Mouse (Mus musculus) heart, postnatal 36 days (tissue): ENCODE measurements around the gene Trnau1ap. TPM values are rescaled to one million over a fixed set of nuclear protein-coding genes. Genes with fewer than 3 reads are reported as not detected.
"Not testable (repeated sequence)": the region's sequence is repeated elsewhere in the genome, so short reads cannot be mapped to it uniquely, and the experiment has no call there.

ENCODE experiments used
- DNase-seq, 2 experiments: peaks; one replicate each; pipeline ENCODE4 v3.0.0; 2021 to 2022
- intact Hi-C: fragments of 180-260 bp; cut with DNase I; formaldehyde crosslinking; loops from one replicate; pipeline ENCODE4 v1.15.1; 2025
- total RNA-seq, 2 experiments: library from RNA; stranded (reverse); gene quantifications; 2 replicates each; pipeline ENCODE4 v1.2.3; 2021

The Trnau1ap gene
- total RNA-seq, 2 experiments from 2014 or later: 25.0 to 28.8 TPM

DNA sequence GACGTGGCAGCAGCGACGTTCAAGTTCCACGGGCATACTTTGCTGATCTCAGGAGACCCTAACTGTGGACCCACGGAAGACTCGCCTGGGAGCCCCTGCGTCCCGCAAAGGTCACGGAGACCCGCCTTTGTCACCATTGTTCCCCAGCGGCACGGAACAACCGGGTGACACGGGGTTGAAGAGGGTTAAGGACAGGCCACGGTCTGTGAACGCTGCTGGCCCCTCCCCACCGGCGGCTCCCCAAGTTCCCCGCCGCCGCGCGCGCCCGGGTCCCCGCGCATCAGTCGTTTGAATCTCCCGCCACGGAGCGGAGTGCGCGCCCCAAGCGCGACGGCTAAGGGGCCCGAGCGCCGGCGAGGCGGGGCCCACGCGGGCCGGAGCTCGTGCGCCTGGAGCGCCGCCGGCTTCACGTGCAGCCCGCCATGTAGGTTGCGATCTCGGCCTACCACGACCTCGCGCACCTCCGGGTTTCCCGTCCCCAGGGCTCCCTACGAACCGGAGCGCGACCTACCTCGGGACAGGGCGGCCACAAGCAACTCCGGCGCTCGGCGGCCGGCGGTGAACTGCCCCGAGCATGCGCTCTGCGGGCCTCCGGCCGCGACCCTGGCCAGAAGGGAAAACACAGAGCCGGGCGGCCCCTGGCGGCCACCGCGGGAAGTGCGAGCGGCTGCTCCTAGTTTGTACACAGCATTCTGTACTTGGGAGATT is 16.0 kb upstream of the Trnau1ap start:
- peak; percentile 98 to 99 for DNase-seq
- intact Hi-C loops: loop anchor here (1.0 to 5.0 kb wide), 3 partner anchors 52 to 253 kb away; no protein-coding TSS in a partner anchor

- intact Hi-C loops: loop anchor here (1.0 to 5.0 kb wide), 3 partner anchors 51 to 252 kb away; no protein-coding TSS in a partner anchor
- DNase-seq: no peak
Measured at GRCm38 (mm10) chr4:132344403-132345134, 15.2 kb upstream of the Trnau1ap start.

DNA sequence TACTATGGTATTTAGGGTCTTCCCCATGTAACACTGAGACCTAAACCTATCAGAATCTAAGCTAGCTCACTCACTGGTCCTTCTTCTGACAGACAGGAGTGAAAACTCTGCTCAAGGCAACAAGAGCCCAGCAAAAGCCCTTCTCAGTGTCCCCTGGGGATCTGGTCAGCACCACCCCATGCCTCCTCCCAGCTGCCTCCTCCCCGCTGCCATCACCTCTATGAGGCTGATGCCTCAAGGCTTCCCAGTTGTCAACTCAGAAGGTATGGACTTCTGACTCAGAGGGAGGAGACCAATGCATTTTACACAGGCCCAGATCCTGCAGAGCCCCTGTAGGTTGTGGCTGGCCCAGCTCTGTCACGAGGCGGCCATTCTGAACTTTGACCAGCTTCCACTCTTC is 12.1 kb upstream of the Trnau1ap start:
- DNase-seq: no peak
- intact Hi-C loops: no loop called here

- DNase-seq: peak; percentile 45 to 52
- intact Hi-C loops: no loop called here
Measured at GRCm38 (mm10) chr4:132338943-132339342, 9.6 kb upstream of the Trnau1ap start.

DNA sequence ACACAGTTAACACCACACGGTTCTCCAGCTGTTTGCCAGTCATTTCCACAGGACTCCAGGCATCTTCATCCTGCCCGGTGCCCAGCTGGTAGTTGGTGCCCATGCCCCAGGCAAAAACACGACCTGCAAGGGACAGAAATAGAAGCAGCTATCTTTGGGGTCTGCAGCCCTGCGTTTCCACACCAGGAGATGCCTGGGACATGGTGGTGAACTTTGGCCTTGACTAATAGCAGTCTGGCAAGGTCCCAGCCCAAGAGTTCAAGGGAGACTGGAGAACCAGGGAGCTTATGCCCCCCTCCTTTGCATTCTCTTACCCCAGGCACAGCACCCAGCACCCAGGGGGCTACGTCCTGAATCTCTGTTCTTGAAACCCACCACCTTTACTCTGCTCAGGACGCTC is 3.5 kb upstream of the Trnau1ap start:
- intact Hi-C loops: no loop called here
- no peak for DNase-seq

- intact Hi-C loops: no loop called here
- DNase-seq: no peak
Measured at GRCm38 (mm10) chr4:132331960-132332359, 2.6 kb upstream of the Trnau1ap start.

DNA sequence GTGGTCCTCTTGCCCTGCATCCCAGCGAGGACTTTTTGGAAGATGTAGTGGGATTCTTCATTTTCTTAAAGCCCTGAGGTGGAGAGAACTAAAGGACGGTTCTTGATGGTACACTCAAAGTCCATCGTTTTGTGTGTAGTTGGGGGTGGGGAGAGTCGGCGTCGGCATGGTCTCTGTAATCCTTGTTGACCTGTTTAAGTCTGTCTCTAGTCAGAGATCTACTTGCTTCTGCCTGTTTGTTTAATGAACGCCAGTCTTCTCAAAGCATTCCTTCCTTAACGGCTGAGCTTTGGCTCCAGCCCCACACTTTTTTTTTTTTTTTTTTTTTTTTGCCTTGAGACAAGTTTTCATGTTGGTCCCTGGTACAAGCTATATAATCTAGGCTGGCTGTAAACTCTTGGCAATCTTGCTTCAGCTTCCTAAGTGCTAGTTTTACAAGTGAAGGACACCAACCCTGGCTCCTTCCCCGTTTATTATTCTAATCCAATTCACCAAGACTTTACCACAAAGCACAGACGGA is 557 bp upstream of the Trnau1ap start:
- DNase-seq: peak in 1 of 2 experiments; percentile 15
- intact Hi-C loops: loop anchor here (2.0 kb wide), 2 partner anchors 21 to 55 kb away; partner anchors contain the start of gene Taf12

DNA sequence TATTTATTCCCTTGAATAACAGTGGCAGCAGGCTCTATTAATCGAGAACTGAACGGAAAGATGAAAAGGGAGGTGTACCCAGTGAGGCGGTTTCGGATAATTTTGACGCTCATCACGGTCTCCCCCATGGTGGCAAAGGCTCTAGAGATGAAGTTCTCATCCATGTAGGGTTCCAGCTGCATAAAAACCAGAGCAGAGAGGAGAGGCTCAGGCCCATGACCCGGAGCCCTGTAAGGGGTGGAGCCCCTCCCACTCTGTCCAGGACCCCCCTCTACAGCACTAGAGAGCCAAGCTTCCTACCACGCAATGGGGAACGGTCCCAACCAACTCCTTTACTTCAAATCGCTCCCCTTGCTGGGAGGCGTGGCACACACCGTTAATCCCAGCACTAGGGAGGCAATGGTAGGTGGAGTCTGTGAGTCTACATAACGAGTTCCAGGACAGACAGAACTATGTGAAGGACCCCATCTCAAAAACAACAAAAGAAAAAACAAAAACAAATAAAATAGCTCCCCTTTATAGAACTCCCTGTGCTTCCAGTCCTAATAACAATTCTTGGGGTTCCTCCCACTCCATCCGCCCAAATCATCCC is 851 bp downstream of the Trnau1ap start:
- DNase-seq: no peak
- intact Hi-C loops: loop anchor here (2.0 kb wide), 2 partner anchors 20 to 54 kb away; partner anchors contain the start of gene Taf12

- intact Hi-C loops: no loop called here
- no peak for DNase-seq
Measured at GRCm38 (mm10) chr4:132326481-132326880, 2.9 kb downstream of the Trnau1ap start.

DNA sequence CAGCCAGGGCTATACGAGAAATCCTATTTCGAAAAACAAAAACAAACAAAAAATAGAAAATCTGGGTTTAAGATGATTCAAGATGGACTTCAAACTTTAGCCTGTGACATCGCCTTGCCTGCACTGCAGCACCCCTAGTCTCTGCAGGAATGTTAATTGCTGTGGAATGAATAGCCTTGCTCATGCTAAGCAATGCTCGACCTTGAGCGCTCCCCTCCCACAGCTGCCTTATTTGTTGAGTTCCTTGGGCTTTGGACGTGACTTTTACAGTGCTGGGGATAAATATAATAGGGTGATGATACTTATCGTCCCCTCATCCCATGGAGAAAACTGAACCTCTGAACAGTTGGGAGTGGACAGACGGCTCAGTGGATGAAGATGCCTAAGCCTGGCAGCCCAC is 13.6 kb downstream of the Trnau1ap start:
- no peak for DNase-seq
- intact Hi-C loops: no loop called here

GRCm38 (mm10) chr4:132312627-132313026 is 16.7 kb downstream of the Trnau1ap start:
- intact Hi-C loops: no loop called here
- DNase-seq: no peak

DNA sequence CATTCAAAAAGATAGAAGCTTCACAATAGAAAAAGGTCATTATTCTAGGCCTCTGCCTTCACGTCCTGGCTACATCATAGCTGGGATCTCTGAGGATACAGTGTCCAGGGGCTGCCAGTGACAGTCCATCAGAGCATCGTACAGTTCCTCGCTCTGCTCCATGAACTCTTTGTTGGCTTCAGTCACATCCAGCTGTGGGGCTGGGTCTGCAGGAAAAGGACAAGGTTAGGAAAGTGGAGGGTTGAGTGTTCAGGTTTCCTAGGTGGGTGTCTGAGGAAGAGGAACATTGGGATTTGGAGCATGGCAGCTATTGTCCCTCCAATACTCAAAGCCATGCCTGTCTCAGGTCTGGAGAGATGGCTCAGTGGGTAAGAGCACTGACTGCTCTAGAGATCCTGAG is 17.5 kb downstream of the Trnau1ap start:
- intact Hi-C loops: no loop called here
- no peak for DNase-seq

- no peak for DNase-seq
- intact Hi-C loops: no loop called here
Measured at GRCm38 (mm10) chr4:132311209-132311608, 18.1 kb downstream of the Trnau1ap start.

DNA sequence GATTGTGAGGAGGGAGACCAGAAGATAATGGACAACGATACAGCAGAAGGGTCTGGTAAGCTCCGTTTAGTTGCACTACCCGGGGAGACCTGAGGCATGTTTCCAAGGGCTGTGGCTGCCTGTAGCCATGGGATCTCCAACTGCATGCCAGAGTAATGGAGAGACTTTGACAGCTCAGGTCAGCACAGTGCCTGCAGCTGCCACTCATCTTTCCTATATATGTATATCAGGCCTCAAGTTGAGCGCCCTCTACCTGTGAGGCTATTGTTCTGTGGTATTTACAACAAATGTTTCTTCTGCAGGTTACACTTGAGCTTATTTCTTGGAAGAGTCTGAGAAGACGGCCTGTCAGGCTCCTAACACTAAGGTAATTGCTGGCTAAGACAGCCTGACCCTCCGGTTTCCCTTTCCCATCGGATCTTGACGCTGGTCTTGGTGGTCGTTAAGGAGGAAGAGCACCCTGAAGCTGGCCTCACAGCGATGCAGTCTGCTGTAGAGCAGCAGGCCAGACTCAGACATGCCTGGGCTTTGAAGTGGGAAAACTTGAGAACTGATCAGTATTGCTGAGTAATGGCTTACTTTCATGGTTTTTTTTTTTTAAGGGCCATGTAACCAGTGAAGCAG is 19.4 kb downstream of the Trnau1ap start:
- peak; percentile 28 to 32 for DNase-seq
- intact Hi-C loops: loop anchor here (2.0 kb wide), 2 partner anchors 19 to 35 kb away; partner anchors contain the start of genes Taf12 and Trnau1ap

GRCm38 (mm10) chr4:132309140-132309848 is 20.0 kb downstream of the Trnau1ap start:
- DNase-seq: peak in 1 of 2 experiments; percentile 21
- intact Hi-C loops: loop anchor here (2.0 kb wide), 2 partner anchors 20 to 34 kb away; partner anchors contain the start of genes Taf12 and Trnau1ap

GRCm38 (mm10) chr4:132308437-132309139 is 20.8 kb downstream of the Trnau1ap start:
- intact Hi-C loops: loop anchor here (2.0 kb wide), 2 partner anchors 20 to 34 kb away; partner anchors contain the start of genes Taf12 and Trnau1ap
- peak; percentile 90 to 91 for DNase-seq

DNA sequence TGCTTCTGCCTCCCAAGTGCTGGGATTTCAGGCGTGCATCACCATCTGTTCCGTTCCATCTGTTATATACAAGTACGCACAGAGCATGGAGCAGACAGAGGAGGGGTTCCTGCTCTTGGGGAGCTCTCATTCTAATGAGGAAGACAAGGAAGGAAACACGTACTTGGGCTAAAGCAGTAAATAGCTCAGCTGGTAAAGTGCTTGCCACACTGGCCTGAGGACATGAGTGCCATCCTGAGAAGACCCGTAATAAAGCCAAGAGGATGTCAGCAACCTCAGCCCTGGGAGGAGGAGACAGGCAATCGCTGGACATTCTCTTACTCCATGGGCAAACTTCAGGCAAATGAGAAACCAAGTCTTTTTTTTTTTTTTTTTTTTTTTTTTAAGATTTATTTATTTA is 23.3 kb downstream of the Trnau1ap start:
- intact Hi-C loops: no loop called here
- no peak for DNase-seq

DNA sequence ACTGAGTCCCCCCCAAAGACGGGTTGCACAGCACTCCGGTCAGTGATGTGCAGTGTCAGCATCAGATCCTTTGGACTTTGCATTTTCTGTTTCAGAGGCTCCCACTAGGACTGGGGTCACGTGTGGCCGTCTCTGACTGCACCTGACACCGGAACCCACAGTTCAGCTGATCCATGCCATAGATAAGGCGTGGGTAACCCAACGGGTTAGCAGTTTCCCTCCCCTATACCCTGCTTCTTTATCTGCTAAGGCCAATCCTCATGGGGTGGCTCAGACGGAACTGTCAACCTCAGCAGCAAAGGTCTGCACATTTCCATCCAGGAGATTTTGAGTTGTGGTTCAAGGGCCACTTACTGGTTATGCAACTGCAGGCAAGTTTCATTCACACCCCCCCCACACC is 24.1 kb downstream of the Trnau1ap start:
- intact Hi-C loops: no loop called here
- no peak for DNase-seq

DNA sequence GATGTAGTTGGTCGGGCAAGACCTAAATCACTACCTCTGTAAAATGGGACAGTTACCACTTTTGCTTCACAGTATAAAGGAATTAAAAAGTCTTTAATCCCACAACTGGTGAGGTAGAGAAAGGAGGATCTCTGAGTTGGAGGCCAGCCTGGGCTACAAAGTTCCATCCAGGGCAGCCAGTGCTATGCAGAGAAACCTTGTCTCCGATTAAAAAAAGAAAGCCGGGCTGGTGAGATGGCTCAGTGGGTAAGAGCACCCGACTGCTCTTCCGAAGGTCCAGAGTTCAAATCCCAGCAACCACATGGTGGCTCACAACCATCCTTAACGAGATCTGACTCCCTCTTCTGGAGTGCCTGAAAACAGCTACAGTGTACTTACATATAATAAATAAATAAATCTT is 25.9 kb downstream of the Trnau1ap start:
- intact Hi-C loops, DNase-seq: not testable (repeated sequence)
